Mouse (Mus musculus) limb, embryonic 11.5 days (tissue): ENCODE data around the gene Mapk1ip1l. TPM values are rescaled to one million over a fixed set of nuclear protein-coding genes. Genes with fewer than 3 reads are reported as not detected.

Source experiments
- ATAC-seq: fragments of 200-750 bp; cut with Nextera tagmentation; 2 replicates; pipeline ENCODE4 v1.8.0; 2017; ENCODE audit warnings: low read depth; ENCODE audit not compliant: insufficient number of reproducible peaks, low FRiP score, low TSS enrichment
- DNase-seq: peaks from one replicate; pipeline ENCODE4 v3.0.0-alpha.2; 2015; ENCODE audit warnings: low spot score
- H3K27ac ChIP-seq: fragments of 300-500 bp; sonication (generic); replicated peaks from 2 replicates; pipeline ENCODE4 v1.5.1; 2014; ENCODE audit warnings: low read depth, mild to moderate bottlenecking, low read length
- H3K27me3 ChIP-seq: fragments of 300-500 bp; sonication (generic); 2 replicates; pipeline ENCODE4 v1.6.1; 2014; ENCODE audit warnings: mild to moderate bottlenecking, low read length, mixed read lengths; ENCODE audit not compliant: control insufficient read depth, insufficient read depth
- H3K36me3 ChIP-seq: fragments of 300-500 bp; sonication (generic); 2 replicates; pipeline ENCODE4 v1.6.1; 2014; ENCODE audit warnings: mild to moderate bottlenecking, low read length, moderate library complexity, mixed read lengths; ENCODE audit not compliant: control insufficient read depth, insufficient read depth
- H3K4me1 ChIP-seq: fragments of 300-500 bp; sonication (generic); 2 replicates; pipeline ENCODE4 v1.6.1; 2014; ENCODE audit warnings: low read length, mixed read lengths; ENCODE audit not compliant: control insufficient read depth, insufficient read depth
- H3K4me2 ChIP-seq: fragments of 300-500 bp; sonication (generic); 2 replicates; pipeline ENCODE4 v1.6.1; 2014; ENCODE audit warnings: low read depth, mild to moderate bottlenecking, moderate library complexity; ENCODE audit not compliant: severe bottlenecking
- H3K4me3 ChIP-seq: fragments of 300-500 bp; sonication (generic); 2 replicates; pipeline ENCODE4 v1.5.1; 2014; ENCODE audit warnings: low read depth, low read length
- H3K9ac ChIP-seq: fragments of 300-500 bp; sonication (generic); 2 replicates; pipeline ENCODE4 v1.6.1; 2014; ENCODE audit warnings: mild to moderate bottlenecking, low read length
- H3K9me3 ChIP-seq: fragments of 300-500 bp; sonication (generic); 2 replicates; pipeline ENCODE4 v1.6.1; 2016; ENCODE audit warnings: low read length; ENCODE audit not compliant: control insufficient read depth
- WGBS: fragments of 180-500 bp; shearing (Covaris S2); extraction: QIAGEN DNeasy Blood & Tissue Kit; methylation state at CpG from one replicate; pipeline ENCODE4 v1.1.7; 2014; 5-methylcytosine and 5-hydroxymethylcytosine counted together
- polyA plus RNA-seq: library from polyadenylated mRNA; unstranded; fragments of >200 nt; fragmentation: Nextera tagmentation; extraction: Ambion mirVana; gene quantifications from 2 replicates; pipeline ENCODE4 v1.2.1, GENCODE M21; 2014

Mapk1ip1l gene
- polyA plus RNA-seq, 1 experiment from 2014 or later, result 127 TPM

- no peak for ATAC-seq
- peaks cover 21% of the 10 kb centered on the region for H3K27me3 ChIP-seq
Observed at GRCm38 (mm10) chr14:47369741-47370140, 71.7 kb downstream of the Mapk1ip1l start.

GRCm38 (mm10) chr14:47370790-47371189 lies 72.7 kb downstream of the Mapk1ip1l start:
- H3K4me1 ChIP-seq, result no peaks in the 10 kb centered on the region
- no peak overlapping the region for H3K4me3 ChIP-seq
- 73% methylated on average over 3 of the region's 3 CpGs for WGBS
- no peak overlapping the region for H3K27ac ChIP-seq
- no peak for ATAC-seq
- no peak overlapping the region for H3K4me2 ChIP-seq
- no peak for DNase-seq
- no peak overlapping the region for H3K9ac ChIP-seq
- no peaks in the 10 kb centered on the region for H3K36me3 ChIP-seq
- peaks cover 18% of the 10 kb centered on the region for H3K27me3 ChIP-seq
- no peaks in the 10 kb centered on the region for H3K9me3 ChIP-seq

More at GRCm38 (mm10) chr14:47369741-47370140, 71.7 kb downstream of the Mapk1ip1l start:
- Histone ChIP-seq H3K9me3 (no peaks in the 10 kb centered on the region), H3K27ac (no peak overlapping the region), H3K4me3 (no peak overlapping the region), H3K4me1 (no peaks in the 10 kb centered on the region), H3K36me3 (no peaks in the 10 kb centered on the region), H3K4me2 (no peak overlapping the region), H3K9ac (no peak overlapping the region)
- no peak for DNase-seq
- 91% methylated on average over 5 of the region's 5 CpGs for WGBS

GRCm38 (mm10) chr14:47371689-47372088 lies 73.6 kb downstream of the Mapk1ip1l start:
- Histone ChIP-seq H3K27me3 (peaks cover 18% of the 10 kb centered on the region), H3K27ac (no peak overlapping the region), H3K4me2 (no peak overlapping the region), H3K36me3 (no peaks in the 10 kb centered on the region), H3K4me1 (no peaks in the 10 kb centered on the region), H3K4me3 (no peak overlapping the region), H3K9ac (no peak overlapping the region), H3K9me3 (no peaks in the 10 kb centered on the region)
- ATAC-seq (no peak), DNase-seq (no peak)
- WGBS, result 74% methylated on average over 6 of the region's 6 CpGs

Other genes with a start within 250 kb of the Mapk1ip1l start
- gene Gch1, start 108.9 kb upstream of the Mapk1ip1l start, polyA plus RNA-seq, result 1.2 and 1.3 TPM in 2 replicates
- 54.8 and 58.7 TPM in 2 replicates for gene Wdhd1, start 21.4 kb upstream of the Mapk1ip1l start, polyA plus RNA-seq
- 4.8 and 5.3 TPM in 2 replicates for gene Socs4, start 21.3 kb upstream of the Mapk1ip1l start, polyA plus RNA-seq
- gene Lgals3, start 69.5 kb downstream of the Mapk1ip1l start, polyA plus RNA-seq, result 0.63 and 1.1 TPM in 2 replicates
- 79.6 and 81.0 TPM in 2 replicates for gene Dlgap5, start 120.1 kb downstream of the Mapk1ip1l start, polyA plus RNA-seq
- gene Fbxo34, start 152.2 kb downstream of the Mapk1ip1l start, polyA plus RNA-seq, result 27.2 and 29.1 TPM in 2 replicates